Mouse (Mus musculus): ENCODE measurements around the gene Lamb3.

GRCm38 (mm10) chr1:193359199-193359598 lies 151.7 kb downstream of the Lamb3 start:
- TF ChIP-seq CTCF (IDR thresholded peaks at IDR 0.05; ENCODE audit: low read depth), result no peak
- no peak for TF ChIP-seq EP300 (IDR thresholded peaks at IDR 0.05; ENCODE audit: low read depth)

All from liver, postnatal 0 days (tissue).